Mouse (Mus musculus): Measurements from ENCODE around the gene Mpp5. TPM values are rescaled to one million over a fixed set of nuclear protein-coding genes. Genes with fewer than 3 reads are reported as not detected.

Gene Mpp5
- total RNA-seq, 2 experiments from 2014 or later = 21.3 to 31.9 TPM

DNA sequence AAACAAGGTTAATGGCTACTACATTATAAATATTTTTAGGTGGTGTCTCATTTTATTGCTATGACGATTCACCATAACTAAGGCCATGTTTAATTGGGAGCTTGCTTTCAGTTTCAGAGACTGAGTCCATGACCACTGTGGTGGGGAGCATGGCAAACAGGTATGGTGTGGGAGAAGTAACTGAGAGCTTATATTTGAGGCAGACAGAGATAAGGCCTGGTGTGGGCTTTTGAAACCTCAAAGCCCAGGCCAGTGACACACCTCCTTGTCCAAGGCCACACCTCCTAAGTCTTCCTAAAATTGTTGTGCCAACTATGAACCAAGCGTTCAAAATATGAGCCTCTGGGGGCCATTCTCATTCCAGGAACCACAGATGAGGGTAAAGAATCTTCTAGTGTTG, 85.8 kb downstream of the Mpp5 start:
- intact Hi-C loops (cut with DNase I) = no loop called here

DNA sequence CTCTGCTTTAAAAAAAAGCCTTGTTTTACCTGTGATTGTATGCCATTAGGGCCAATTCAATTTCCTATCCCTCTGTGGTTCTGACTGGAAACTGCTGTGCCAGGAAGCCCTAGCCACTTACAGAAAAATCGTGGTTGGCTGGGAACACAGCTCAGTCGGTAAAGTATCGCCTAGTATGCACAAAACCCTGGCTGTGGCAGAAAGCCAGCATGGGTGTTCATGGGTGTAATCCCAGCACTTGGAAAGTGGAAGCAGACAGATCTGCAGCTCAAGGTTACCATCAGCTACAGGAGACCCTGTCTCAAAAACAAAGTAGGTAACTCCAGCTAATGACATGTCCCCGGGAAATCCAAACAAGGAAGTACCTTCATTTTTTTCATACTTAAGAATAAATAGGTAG, 91.2 kb downstream of the Mpp5 start:
- intact Hi-C loops (cut with DNase I) = no loop called here
- no peak for DNase-seq (ENCODE audit: low spot score in 2 of 2)

More for the DNA sequence above, 85.8 kb downstream of the Mpp5 start:
- no peak for DNase-seq (ENCODE audit: low spot score in 2 of 2)

DNA sequence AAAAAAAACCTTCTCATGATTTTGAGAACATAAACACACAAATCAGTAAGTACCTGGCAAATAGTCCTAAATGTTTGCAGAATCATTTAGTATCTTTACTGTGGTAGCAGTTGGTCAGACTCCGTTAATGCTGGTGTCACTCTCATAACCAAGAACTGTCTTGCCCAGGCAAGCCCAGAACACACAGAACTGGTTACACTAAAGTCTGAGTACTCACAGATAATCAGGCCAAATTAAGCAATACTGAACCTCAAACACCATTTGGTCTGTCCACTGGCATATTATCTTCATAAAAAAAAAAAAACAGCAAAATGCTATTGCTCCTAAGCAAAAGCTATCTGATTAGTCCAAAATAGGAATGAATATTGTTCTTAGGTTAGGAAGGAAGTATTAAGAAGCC, 93.7 kb downstream of the Mpp5 start:
- no peak for DNase-seq (ENCODE audit: low spot score in 2 of 2)
- intact Hi-C loops (cut with DNase I) = no loop called here

DNA sequence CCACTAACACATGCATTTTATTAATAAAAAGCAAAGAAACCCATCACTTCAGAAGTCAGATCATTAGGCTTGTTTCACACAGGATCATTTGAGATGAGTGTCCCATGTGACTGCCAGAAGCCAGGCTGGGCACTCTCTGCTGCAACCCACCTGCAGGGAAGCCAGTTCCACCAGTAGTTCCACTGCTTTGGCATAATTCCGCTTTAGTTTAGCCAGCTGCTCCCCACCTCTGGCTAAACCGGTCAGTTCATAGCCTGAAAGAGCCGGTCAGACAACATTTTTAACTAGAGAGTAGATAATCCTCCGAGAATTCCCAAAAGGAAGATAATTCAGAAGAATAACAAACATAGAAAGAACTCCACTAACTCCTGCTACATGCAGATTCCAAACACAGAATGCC, 99.5 kb downstream of the Mpp5 start:
- intact Hi-C loops (cut with DNase I) = no loop called here
- no peak for DNase-seq (ENCODE audit: low spot score in 2 of 2)

DNA sequence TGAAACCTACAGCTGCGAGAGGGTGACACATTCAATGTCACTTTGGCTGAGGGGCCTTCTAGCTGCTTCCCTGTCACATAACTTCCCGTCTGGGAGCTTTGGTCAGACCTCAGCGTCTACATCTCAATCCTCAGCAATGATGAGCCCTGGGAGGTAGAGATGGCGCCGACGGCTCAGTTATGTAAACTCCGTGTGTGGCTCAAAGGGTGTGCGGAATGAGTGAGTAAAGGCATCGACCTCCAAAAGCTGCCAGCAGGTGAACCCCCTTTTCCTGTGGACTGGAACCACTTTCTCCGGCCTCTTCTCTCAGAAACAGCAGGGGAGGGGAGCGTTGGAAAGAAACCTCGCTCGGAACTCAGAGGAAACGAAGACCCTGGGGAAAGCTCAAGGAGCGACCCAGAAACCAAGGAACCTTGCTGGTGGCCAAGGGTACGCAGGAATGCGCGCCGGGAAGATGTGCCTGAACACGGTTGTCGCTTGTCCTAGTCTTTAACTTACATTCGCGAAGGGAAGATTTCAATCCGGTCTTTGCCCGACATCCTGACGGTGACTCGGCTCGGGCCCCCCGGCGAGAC, 112.3 kb downstream of the Mpp5 start:
- intact Hi-C loops (cut with DNase I) = no loop called here
- no peak for DNase-seq (ENCODE audit: low spot score in 2 of 2)

DNA sequence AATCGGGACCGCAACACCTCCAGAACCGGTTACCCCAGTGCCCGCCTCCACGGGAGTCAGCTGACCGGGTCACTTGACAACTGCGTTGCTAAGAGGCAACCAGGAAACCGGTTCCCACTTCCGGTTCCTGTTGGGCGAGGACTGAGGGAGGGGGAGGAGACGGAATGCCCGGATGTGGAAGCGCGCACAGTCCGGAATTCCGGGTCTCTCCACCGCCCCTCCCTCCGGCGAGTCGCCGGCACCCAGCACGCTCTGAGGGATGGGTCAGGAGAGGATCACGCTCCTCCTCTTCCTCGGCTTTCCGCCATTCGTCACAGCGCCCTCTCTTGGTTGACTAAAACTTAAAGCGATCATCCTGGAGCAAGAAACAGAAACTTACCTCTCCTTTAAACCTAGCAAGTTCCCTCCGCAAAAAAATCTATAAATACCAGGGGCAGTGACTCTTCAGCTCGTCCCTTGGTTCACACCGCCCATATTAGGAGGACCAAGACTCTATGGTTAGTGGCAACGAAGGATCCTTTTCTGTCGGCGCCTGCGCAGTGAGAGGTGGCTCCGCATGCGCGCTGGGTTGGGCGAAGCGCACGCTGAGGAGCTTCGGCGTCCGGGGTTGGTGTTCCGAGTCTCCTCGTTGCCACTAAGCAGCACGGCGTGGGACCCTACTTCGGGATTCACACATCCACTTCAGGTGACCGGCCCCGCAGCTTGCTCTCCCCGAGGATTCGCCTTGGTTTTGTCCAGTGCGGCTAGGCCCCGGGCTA, 113.0 kb downstream of the Mpp5 start, which contains the start of the genes Atp6v1d and Eif2s1:
TSS of gene Atp6v1d (minus strand) at position 143 of the 758 bp plus-strand sequence.
TSS of gene Eif2s1 (plus strand) at position 324 of the 758 bp plus-strand sequence.
- DNase-seq (ENCODE audit: low spot score in 2 of 2) = peak; percentile 98 to 99
- intact Hi-C loops (cut with DNase I) = no loop called here

DNA sequence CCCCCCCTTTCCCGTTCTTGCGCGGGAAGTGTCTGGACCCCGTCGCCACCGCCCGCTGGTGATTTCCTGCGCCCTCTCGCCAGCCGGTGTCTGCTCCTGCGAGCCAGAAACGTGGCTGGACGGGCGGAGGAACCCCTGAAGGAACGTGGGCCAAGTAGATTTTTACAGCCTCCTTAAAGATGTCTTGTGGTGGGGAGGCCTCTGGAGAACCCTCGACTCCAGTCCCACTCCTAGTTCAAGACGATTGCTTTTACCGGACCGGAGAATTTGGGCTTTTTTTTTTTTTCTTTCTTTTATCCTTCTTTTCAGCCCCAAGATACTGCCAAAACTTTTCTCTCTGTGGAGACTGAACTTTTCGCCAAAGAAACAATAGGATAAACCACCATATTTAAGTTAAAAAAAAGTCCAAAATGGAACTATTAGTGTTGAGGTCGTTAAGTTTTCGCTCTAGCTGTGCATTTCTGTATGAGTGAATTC, 113.6 kb downstream of the Mpp5 start:
- DNase-seq (ENCODE audit: low spot score in 2 of 2) = no peak
- intact Hi-C loops (cut with DNase I) = no loop called here

DNA sequence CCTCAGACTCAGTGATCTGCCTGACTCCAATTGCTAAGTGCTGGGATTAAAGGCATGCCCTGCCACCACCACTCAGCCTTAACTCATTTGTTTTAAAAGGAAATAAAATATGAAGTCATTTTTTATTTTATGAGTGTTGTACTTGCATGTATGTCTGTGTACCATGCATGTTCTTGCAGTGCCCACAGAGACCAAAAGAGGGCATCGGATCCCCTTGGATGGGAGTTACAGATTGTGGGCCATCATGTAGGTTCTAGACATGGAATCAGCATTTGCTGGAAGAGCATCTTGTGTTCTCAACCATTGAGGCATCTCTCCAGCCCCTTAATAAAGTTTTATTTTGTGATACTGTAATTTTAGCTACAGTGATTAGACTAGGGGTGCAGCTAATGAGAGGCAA, 116.7 kb downstream of the Mpp5 start:
- intact Hi-C loops (cut with DNase I) = no loop called here
- DNase-seq (ENCODE audit: low spot score in 2 of 2) = no peak

DNA sequence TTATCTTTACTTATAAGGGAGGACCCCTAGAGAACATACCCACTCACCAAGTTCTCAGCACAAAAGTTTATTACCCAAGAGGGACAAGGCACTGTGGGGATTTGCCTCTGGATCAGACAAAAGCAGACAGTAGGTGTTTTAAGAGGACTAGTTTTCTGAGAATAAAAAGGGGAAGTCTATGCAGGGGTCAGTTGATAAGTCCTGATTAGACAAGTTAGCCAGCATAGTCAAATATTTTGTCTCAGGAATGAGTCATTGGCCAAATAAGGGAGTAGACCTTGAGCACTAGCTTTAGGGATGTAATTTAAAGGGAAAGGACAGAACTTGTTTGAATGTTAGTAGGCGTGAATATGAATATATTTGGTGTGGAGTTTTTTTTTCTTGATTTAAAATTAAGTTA, 119.4 kb downstream of the Mpp5 start:
- intact Hi-C loops (cut with DNase I) = no loop called here
- no peak for DNase-seq (ENCODE audit: low spot score in 2 of 2)

DNA sequence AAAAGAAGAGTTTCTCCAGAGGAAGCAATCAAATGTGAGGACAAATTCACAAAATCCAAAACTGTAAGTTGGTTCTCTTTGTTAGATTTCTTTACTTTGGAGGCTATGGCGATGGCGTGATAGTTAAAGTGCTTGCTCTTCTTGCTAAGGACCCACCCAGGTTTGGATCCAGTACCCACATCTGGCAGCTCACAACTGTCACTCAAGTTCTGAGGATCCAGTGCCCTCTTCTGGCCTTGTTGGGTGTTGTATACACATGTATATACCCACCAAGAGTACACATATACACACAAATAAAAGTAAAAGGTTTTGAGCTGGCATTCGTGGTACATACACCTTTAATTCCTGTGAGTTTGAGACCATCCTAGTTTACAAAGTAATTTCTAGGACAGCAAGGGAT, 125.9 kb downstream of the Mpp5 start:
- DNase-seq (ENCODE audit: low spot score in 2 of 2) = no peak
- intact Hi-C loops (cut with DNase I) = no loop called here

DNA sequence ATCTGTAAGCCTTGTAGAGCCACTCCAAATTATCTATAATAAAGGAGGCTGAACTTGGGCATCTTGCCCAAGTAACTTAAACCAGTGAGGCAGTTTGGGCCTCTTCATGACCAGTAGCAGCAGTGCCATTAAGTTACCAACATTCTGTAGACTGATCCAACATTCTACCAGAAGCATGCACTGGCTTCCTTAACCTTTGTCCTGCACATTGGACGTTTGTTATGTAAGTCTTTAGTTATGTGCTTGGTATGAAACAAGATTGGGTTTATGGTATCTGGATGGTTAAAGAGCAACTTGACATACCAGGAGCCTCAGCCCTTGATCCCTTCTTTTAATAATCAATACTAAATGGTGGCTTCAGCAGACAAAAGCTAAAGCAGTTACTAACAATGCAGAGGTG, 141.4 kb downstream of the Mpp5 start:
- no peak for DNase-seq (ENCODE audit: low spot score in 2 of 2)
- intact Hi-C loops (cut with DNase I) = no loop called here

Other genes with a start within 250 kb of the Mpp5 start
- 1 to 10 TPM in 1 of 2 experiments, under 1 TPM in 1; 0.57 to 1.2 TPM for gene Fam71d, start 57.4 kb upstream of the Mpp5 start, total RNA-seq (2021)
- 100 to 1,000 TPM; 288 to 293 TPM for gene Atp6v1d, start 112.7 kb downstream of the Mpp5 start, total RNA-seq (2021)
- 10 to 100 TPM; 44.8 to 49.8 TPM for gene Eif2s1, start 112.9 kb downstream of the Mpp5 start, total RNA-seq (2021)
- not detected for gene Plek2, start 158.1 kb downstream of the Mpp5 start, total RNA-seq (2021)

Data from left cerebral cortex, postnatal 36 days (tissue).